Mouse (Mus musculus) lung, postnatal 0 days (tissue): ENCODE measurements around the gene Ttc34. TPM values are rescaled to one million over a fixed set of nuclear protein-coding genes. Genes with fewer than 3 reads are reported as not detected.
A peak's percentile ranks its signal among the peaks of the same experiment; 100 is the strongest.

Source experiments
- ATAC-seq: fragments of 200-750 bp; cut with Nextera tagmentation; 2 replicates; pipeline ENCODE4 v1.8.0; 2017; ENCODE audit warnings: moderate library complexity
- DNase-seq: peaks from one replicate; pipeline ENCODE4 v3.0.0-alpha.2; 2016; ENCODE audit warnings: low spot score
- H3K27ac ChIP-seq: fragments of 300-500 bp; sonication (generic); 2 replicates; pipeline ENCODE4 v1.5.1; 2014; ENCODE audit warnings: antibody characterized with exemption, mild to moderate bottlenecking, low read length, mixed read lengths
- H3K27me3 ChIP-seq: fragments of 300-500 bp; sonication (generic); replicated peaks from 2 replicates; pipeline ENCODE4 v1.6.1; 2014; ENCODE audit warnings: low read length, mixed read lengths; ENCODE audit not compliant: insufficient read depth
- H3K36me3 ChIP-seq: fragments of 300-500 bp; sonication (generic); 2 replicates; pipeline ENCODE4 v1.6.1; 2014; ENCODE audit warnings: low read length, mixed read lengths; ENCODE audit not compliant: insufficient read depth
- H3K4me1 ChIP-seq: fragments of 300-500 bp; sonication (generic); 2 replicates; pipeline ENCODE4 v1.6.1; 2014; ENCODE audit warnings: antibody characterized with exemption, low read depth, low read length, mixed read lengths; ENCODE audit not compliant: insufficient read depth
- H3K4me2 ChIP-seq: fragments of 300-500 bp; sonication (generic); replicated peaks from 2 replicates; pipeline ENCODE4 v1.6.1; 2014; ENCODE audit warnings: low read depth, mild to moderate bottlenecking, low read length, moderate library complexity, mixed read lengths
- H3K4me3 ChIP-seq: fragments of 300-500 bp; sonication (generic); 2 replicates; pipeline ENCODE4 v1.5.1; 2014; ENCODE audit warnings: low read depth, low read length
- H3K9ac ChIP-seq: fragments of 300-500 bp; sonication (generic); replicated peaks from 2 replicates; pipeline ENCODE4 v1.6.1; 2014; ENCODE audit warnings: low read depth, mild to moderate bottlenecking
- H3K9me3 ChIP-seq: fragments of 300-500 bp; sonication (generic); 2 replicates; pipeline ENCODE4 v1.6.1; 2016; ENCODE audit warnings: low read length, mixed read lengths
- CTCF ChIP-seq: IDR thresholded peaks from 2 replicates; pipeline ENCODE4 v1.5.1; 2016; ENCODE audit warnings: antibody characterized with exemption, mild to moderate bottlenecking
- EP300 ChIP-seq: IDR thresholded peaks from 2 replicates; pipeline ENCODE4 v1.6.1; 2016; ENCODE audit warnings: antibody characterized with exemption, mild to moderate bottlenecking, control low read depth
- WGBS: fragments of 180-500 bp; shearing (Covaris S2); extraction: QIAGEN DNeasy Blood & Tissue Kit; methylation state at CpG from one replicate; pipeline ENCODE4 v1.1.7; 2014; 5-methylcytosine and 5-hydroxymethylcytosine counted together
- polyA plus RNA-seq: library from polyadenylated mRNA; unstranded; fragments of >200 nt; fragmentation: Nextera tagmentation; extraction: Ambion mirVana; gene quantifications from 2 replicates; pipeline ENCODE4 v1.2.1, GENCODE M21; 2015

Ttc34 gene
- polyA plus RNA-seq, 1 experiment from 2014 or later, result 0.56 TPM

DNA sequence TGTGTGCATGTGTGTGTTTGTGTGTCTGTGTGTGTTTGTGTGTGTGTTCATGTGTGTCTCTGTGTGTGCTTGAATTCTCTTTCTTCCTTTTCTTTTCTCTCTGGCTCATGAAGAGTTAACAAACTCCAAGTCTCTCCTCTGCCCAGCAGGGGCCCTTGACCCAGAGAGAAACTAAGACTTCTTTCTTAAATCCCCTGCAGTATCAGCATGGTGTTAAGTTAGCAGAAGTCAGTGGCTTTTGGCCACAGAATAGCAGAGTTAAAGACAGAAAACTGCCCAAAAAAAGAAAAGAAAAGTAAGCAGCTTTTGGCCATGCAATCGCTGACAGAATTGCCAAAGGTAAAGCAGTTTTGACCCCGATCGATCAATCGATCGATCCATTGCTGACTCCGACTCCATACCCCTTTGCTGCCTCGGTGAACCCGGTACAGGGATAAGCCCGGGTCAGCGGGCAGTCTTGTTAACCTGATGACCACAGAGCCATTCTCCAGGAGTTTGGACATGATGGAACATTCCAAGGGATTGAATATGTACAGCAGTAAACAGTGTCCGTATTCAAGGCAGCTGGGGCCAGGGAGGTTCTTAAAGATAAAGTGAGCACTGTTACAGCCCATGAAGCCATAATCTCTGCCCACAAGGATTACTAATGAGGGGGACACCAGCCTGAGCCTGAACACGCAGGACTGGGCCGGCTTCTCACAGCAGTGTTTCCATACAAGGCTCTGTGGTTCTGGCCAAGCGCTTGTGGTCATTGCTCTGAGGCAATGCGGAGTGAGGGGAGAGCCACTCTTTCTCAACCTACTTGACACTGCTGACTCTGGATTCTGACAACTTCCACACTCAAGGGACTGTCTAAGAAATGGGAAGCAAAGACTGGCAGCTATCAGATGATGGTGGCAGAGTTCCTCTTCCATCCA is 73.6 kb downstream of the Ttc34 start:
- no peak overlapping the region for H3K4me3 ChIP-seq
- TF ChIP-seq EP300 (no peak), CTCF (no peak)
- no peak overlapping the region for H3K27ac ChIP-seq
- no peak overlapping the region for H3K9ac ChIP-seq
- peaks cover 13% of the 10 kb centered on the region; the same call in 1 of the 2 replicates for H3K4me1 ChIP-seq
- no peaks in the 10 kb centered on the region for H3K27me3 ChIP-seq
- DNase-seq (peak; percentile 81), ATAC-seq (peak; percentile 77)
- H3K4me2 ChIP-seq, result peak overlapping the region; percentile 22; the same call in 1 of the 2 replicates
- no peaks in the 10 kb centered on the region for H3K9me3 ChIP-seq
- WGBS, result 25% methylated on average over 15 of the region's 15 CpGs
- no peaks in the 10 kb centered on the region for H3K36me3 ChIP-seq

DNA sequence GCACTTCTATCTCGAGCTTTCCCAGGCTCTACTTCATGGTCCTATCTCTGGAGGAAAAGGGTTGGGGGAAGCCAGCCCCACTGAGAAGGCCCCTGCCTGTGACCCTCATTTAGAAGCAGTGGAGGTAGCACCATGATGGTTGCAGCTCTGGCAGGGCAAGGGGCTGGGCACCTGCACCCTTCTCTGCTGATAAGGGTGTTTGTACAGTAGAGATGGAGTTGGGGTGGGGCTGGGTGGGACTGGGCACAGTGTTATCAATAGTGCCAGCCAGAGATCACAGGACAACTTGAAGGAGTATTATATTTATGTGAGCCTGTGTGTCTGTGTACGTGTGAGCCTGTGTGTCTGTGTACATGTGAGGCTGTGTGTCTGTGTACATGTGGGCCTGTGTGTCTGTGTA is 74.4 kb downstream of the Ttc34 start:
- peaks cover 13% of the 10 kb centered on the region; the same call in 1 of the 2 replicates for H3K4me1 ChIP-seq
- no peaks in the 10 kb centered on the region for H3K27me3 ChIP-seq
- TF ChIP-seq EP300 (no peak), CTCF (no peak)
- H3K9ac ChIP-seq, result no peak overlapping the region
- H3K36me3 ChIP-seq, result no peaks in the 10 kb centered on the region
- H3K4me2 ChIP-seq, result no peak overlapping the region
- no peak overlapping the region for H3K27ac ChIP-seq
- 43% methylated on average over 2 of the region's 2 CpGs for WGBS
- ATAC-seq (no peak), DNase-seq (no peak)
- no peak overlapping the region for H3K4me3 ChIP-seq
- H3K9me3 ChIP-seq, result no peaks in the 10 kb centered on the region

DNA sequence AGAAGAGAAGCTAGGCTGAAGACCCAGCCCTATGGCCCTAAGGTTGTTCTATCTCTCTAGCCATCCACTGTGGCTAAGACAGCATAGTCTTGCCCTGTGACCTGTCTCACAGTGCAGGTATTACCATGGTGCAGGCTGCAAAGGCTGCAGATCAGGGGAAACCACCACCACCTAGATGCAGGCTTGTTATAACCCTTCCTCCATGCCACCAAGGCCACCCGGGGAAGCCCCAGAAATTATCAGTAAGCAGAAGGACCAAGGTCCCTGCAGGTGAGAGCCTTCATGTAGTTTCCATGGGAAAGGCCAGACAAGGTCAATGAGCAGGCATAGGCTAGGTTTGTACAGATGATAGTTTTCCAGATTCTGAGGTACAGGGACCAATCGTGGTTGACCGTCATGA is 76.6 kb downstream of the Ttc34 start:
- no peaks in the 10 kb centered on the region for H3K27me3 ChIP-seq
- TF ChIP-seq CTCF (no peak), EP300 (no peak)
- H3K27ac ChIP-seq, result no peak overlapping the region
- H3K36me3 ChIP-seq, result no peaks in the 10 kb centered on the region
- ATAC-seq (no peak), DNase-seq (no peak)
- no peak overlapping the region for H3K9ac ChIP-seq
- no peaks in the 10 kb centered on the region; the same call in 1 of the 2 replicates for H3K9me3 ChIP-seq
- H3K4me1 ChIP-seq, result peaks cover 9% of the 10 kb centered on the region; the same call in 1 of the 2 replicates
- H3K4me2 ChIP-seq, result no peak overlapping the region
- H3K4me3 ChIP-seq, result no peak overlapping the region
- WGBS, result 96% methylated on average over 3 of the region's 3 CpGs

DNA sequence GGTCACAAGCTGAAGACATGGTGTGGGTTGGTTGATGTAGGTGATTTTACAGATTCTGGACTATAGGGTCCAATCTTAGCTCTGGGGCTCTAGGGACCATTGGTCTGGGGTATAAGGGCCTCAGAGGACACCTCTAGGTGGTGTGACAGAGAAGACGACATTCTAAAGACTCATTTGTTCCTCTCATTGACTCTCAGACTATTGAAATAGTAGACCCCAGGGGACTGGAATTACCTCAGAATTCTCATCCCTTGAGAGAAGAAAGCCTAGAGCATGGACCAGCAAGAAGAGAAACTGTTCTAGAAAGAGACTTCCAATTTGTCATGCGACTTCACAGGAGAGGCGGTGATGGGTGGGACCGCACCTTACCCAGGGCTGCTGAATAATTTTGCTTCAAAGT is 77.0 kb downstream of the Ttc34 start:
- Histone ChIP-seq H3K27me3 (no peaks in the 10 kb centered on the region), H3K9me3 (no peaks in the 10 kb centered on the region; the same call in 1 of the 2 replicates), H3K9ac (no peak overlapping the region), H3K36me3 (no peaks in the 10 kb centered on the region), H3K4me3 (no peak overlapping the region), H3K27ac (no peak overlapping the region), H3K4me2 (no peak overlapping the region), H3K4me1 (peaks cover 9% of the 10 kb centered on the region; the same call in 1 of the 2 replicates)
- TF ChIP-seq EP300 (no peak), CTCF (no peak)
- WGBS, result 92% methylated on average over 4 of the region's 4 CpGs
- ATAC-seq (no peak), DNase-seq (no peak)

DNA sequence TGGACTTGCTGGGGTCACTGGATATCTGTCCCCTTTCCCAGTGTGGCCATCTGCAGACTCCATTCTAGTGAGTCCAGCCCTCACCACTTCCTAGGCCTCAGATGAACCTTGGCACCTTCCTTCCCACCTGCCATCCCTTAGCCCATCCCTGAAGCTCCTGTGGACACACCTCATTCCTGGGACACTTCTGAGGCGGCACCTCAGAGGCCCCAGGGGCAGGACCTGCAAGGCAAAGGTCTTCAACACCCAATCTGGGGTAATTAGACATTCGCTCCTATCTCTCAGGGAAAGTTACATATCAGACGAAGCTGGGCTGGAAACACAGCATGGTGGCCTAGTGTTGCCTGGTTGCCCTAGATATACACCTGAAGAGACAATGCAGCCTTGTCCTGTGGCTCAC is 77.4 kb downstream of the Ttc34 start:
- ATAC-seq (no peak), DNase-seq (no peak)
- Histone ChIP-seq H3K27me3 (no peaks in the 10 kb centered on the region), H3K9ac (no peak overlapping the region), H3K9me3 (no peaks in the 10 kb centered on the region; the same call in 1 of the 2 replicates), H3K36me3 (no peaks in the 10 kb centered on the region), H3K4me3 (no peak overlapping the region), H3K4me2 (no peak overlapping the region), H3K27ac (no peak overlapping the region), H3K4me1 (peaks cover 9% of the 10 kb centered on the region; the same call in 1 of the 2 replicates)
- 77% methylated on average over 3 of the region's 3 CpGs for WGBS
- TF ChIP-seq EP300, result no peak
- TF ChIP-seq CTCF, result no peak

DNA sequence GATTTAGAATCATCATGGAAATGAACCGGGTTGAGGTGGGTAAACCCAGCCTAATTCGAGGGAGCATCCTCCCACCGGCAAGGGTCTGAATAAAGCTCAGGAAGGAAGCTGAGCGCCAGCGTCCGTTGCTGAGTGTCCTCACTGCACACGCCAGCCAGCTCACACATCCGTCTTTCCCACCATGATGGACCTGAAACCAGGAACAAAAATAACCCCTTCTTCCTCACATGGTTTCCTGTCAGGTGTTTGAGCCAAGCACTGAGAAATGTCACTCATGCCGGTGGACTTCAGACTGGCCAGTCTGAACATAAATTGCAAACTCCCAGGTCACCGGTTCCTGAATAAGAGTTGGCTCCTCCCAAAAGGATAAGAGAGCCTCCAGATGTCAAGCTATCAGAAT is 78.0 kb downstream of the Ttc34 start:
- ATAC-seq, result no peak
- H3K27ac ChIP-seq, result no peak overlapping the region
- 63% methylated on average over 10 of the region's 10 CpGs for WGBS
- H3K27me3 ChIP-seq, result no peaks in the 10 kb centered on the region
- DNase-seq, result no peak
- TF ChIP-seq EP300 (no peak), CTCF (no peak)
- no peak overlapping the region for H3K4me3 ChIP-seq
- H3K9me3 ChIP-seq, result no peaks in the 10 kb centered on the region; the same call in 1 of the 2 replicates
- H3K9ac ChIP-seq, result no peak overlapping the region
- H3K4me2 ChIP-seq, result no peak overlapping the region
- H3K4me1 ChIP-seq, result peaks cover 9% of the 10 kb centered on the region; the same call in 1 of the 2 replicates
- no peaks in the 10 kb centered on the region for H3K36me3 ChIP-seq
